Comparison of ENCODE assay signal across 15 mouse cellular contexts in the genomic region with DNA sequence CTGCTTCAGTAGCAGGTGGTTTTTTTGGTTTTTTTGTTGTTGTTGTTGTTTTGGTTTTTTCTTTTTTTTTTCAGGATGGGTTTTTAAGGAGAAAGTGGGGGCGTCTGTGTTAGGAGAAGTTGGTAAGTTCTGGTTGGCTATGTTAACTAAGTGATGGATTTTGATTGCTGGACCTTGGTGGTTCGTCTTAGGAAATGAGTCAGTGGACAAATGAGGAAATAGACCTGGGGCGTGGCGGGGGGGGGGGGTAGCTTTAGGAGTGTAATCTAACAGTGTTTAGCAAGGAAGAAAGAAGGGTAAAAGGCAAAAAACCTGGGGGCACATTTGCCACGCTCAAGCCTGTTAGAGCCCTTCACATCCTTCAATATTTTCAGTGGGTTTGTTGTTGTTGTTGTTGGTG.
"Had no signal": no experiment of that assay in that cellular context is flagged by ENCODE, and none has a peak within 500 bp of the region (broad histone marks: within the 10 kb centered on the region; RNA-seq: fewer than 3 reads in every experiment).

No protein-coding gene starts in this region.

- H3K36me3 ChIP-seq: kidney, embryonic 15.5 days; limb, embryonic 10.5 days; liver, embryonic 15.5 days; stomach, embryonic 15.5 days had no signal

- H3K4me1 ChIP-seq: kidney, embryonic 15.5 days; limb, embryonic 10.5 days; stomach, embryonic 15.5 days had no signal

- H3K9me3 ChIP-seq: kidney, embryonic 15.5 days; limb, embryonic 10.5 days; liver, embryonic 15.5 days; stomach, embryonic 15.5 days had no signal

- H3K27me3 ChIP-seq: kidney, embryonic 15.5 days; liver, embryonic 15.5 days; stomach, embryonic 15.5 days had no signal

- H3K4me3 ChIP-seq: kidney, embryonic 15.5 days; limb, embryonic 10.5 days; liver, embryonic 15.5 days; stomach, embryonic 15.5 days had no signal

- H3K4me2 ChIP-seq: kidney, embryonic 15.5 days; liver, embryonic 11.5 days; liver, embryonic 15.5 days; stomach, embryonic 15.5 days had no signal

- DNase-seq: kidney, adult 2 months; kidney, postnatal 14 days; layer of hippocampus, adult 9-11 months; lung, adult 2 months; lung, postnatal 4 days; midbrain, embryonic 14.5 days; thymus, adult 2 months; thymus, postnatal 36 days had no signal

- H3K27ac ChIP-seq: kidney, embryonic 15.5 days; limb, embryonic 10.5 days; liver, embryonic 15.5 days; stomach, embryonic 15.5 days had no signal

- H3K9ac ChIP-seq: kidney, embryonic 15.5 days; liver, embryonic 15.5 days; stomach, embryonic 15.5 days had no signal

- ATAC-seq: intestine, embryonic 16.5 days; lung, postnatal 0 days had no signal
